Mouse (Mus musculus): ENCODE results near the gene Cd9. TPM values are rescaled to one million over a fixed set of nuclear protein-coding genes. Genes with fewer than 3 reads are reported as not detected.

Cd9 gene
- polyA plus RNA-seq, 1 experiment from 2014 or later, result 298 TPM

GRCm38 (mm10) chr6:125434735-125435518 is 59.7 kb downstream of the Cd9 start:
- H3K27me3 ChIP-seq, result no peaks in the 10 kb centered on the region
- ChIA-PET POLR2A (no interaction called here), CTCF (no interaction called here)
- in situ Hi-C loops (cut with MboI; ENCODE audit: low pct_unique_long_range_greater_than_20kb), result no loop called here
- ATAC-seq (no peak), DNase-seq (ENCODE audit: low read depth, low spot score) (no peak)
- no peak for TF ChIP-seq CTCF (IDR thresholded peaks at IDR 0.05)

- DNase-seq (ENCODE audit: low read depth, low spot score) (no peak), ATAC-seq (no peak)
- POLR2A ChIA-PET, result no interaction called here
- H3K27me3 ChIP-seq, result no peaks in the 10 kb centered on the region
- CTCF ChIA-PET, result no interaction called here
- TF ChIP-seq CTCF (IDR thresholded peaks at IDR 0.05), result no peak
- in situ Hi-C loops (cut with MboI; ENCODE audit: low pct_unique_long_range_greater_than_20kb), result no loop called here
These were observed 60.7 kb downstream of the Cd9 start for GRCm38 (mm10) chr6:125433704-125434447.

- H3K27me3 ChIP-seq, result no peaks in the 10 kb centered on the region
- no peak for TF ChIP-seq CTCF (IDR thresholded peaks at IDR 0.05)
- no peak for ATAC-seq
- in situ Hi-C loops (cut with MboI; ENCODE audit: low pct_unique_long_range_greater_than_20kb), result no loop called here
- POLR2A ChIA-PET, result no interaction called here
- DNase-seq (ENCODE audit: low read depth, low spot score), result no peak
- CTCF ChIA-PET, result no interaction called here
These were observed 61.3 kb downstream of the Cd9 start for GRCm38 (mm10) chr6:125433257-125433656.

GRCm38 (mm10) chr6:125432522-125432921 is 62.1 kb downstream of the Cd9 start:
- in situ Hi-C loops (cut with MboI; ENCODE audit: low pct_unique_long_range_greater_than_20kb), result no loop called here
- H3K27me3 ChIP-seq, result no peaks in the 10 kb centered on the region
- ATAC-seq, result no peak
- ChIA-PET POLR2A (no interaction called here), CTCF (no interaction called here)
- TF ChIP-seq CTCF (IDR thresholded peaks at IDR 0.05), result no peak
- no peak for DNase-seq (ENCODE audit: low read depth, low spot score)

- in situ Hi-C loops (cut with MboI; ENCODE audit: low pct_unique_long_range_greater_than_20kb), result no loop called here
- POLR2A ChIA-PET, result interaction anchor here (0.5 kb wide), 1 partner anchor 72 kb away, joined by 5 read pairs; no protein-coding TSS in a partner anchor
These were observed 63.6 kb downstream of the Cd9 start for GRCm38 (mm10) chr6:125430982-125431381.

GRCm38 (mm10) chr6:125430358-125430958 is 64.1 kb downstream of the Cd9 start:
- ATAC-seq (no peak), DNase-seq (ENCODE audit: low read depth, low spot score) (no peak)
- ChIA-PET POLR2A (interaction anchor here (0.5 kb wide), 1 partner anchor 73 kb away, joined by 5 read pairs; no protein-coding TSS in a partner anchor), CTCF (interaction anchor here (1.0 kb wide), 1 partner anchor 12 kb away, joined by 3 read pairs; no protein-coding TSS in a partner anchor)
- no peaks in the 10 kb centered on the region for H3K27me3 ChIP-seq
- no peak for TF ChIP-seq CTCF (IDR thresholded peaks at IDR 0.05)
- in situ Hi-C loops (cut with MboI; ENCODE audit: low pct_unique_long_range_greater_than_20kb), result no loop called here

More at GRCm38 (mm10) chr6:125430982-125431381, 63.6 kb downstream of the Cd9 start:
- ATAC-seq, result no peak
- CTCF ChIA-PET, result no interaction called here
- no peak for TF ChIP-seq CTCF (IDR thresholded peaks at IDR 0.05)
- H3K27me3 ChIP-seq, result no peaks in the 10 kb centered on the region
- no peak for DNase-seq (ENCODE audit: low read depth, low spot score)

- DNase-seq (ENCODE audit: low read depth, low spot score), result no peak
- in situ Hi-C loops (cut with MboI; ENCODE audit: low pct_unique_long_range_greater_than_20kb), result loop anchor here (5.0 kb wide), 2 partner anchors 53 to 173 kb away; no protein-coding TSS in a partner anchor
- no peak for ATAC-seq
- TF ChIP-seq CTCF (IDR thresholded peaks at IDR 0.05), result no peak
- POLR2A ChIA-PET, result no interaction called here
- CTCF ChIA-PET, result interaction anchor here (0.7 to 1.0 kb wide), 2 partner anchors 12 to 63 kb away, joined by 3 read pairs; no protein-coding TSS in a partner anchor
- no peaks in the 10 kb centered on the region for H3K27me3 ChIP-seq
These were observed 64.8 kb downstream of the Cd9 start for GRCm38 (mm10) chr6:125429741-125430140.

- CTCF ChIA-PET, result interaction anchor here (0.8 to 4.8 kb wide), 9 partner anchors 12 to 176 kb away, joined by 3 to 19 read pairs (median 4); no protein-coding TSS in a partner anchor
- in situ Hi-C loops (cut with MboI; ENCODE audit: low pct_unique_long_range_greater_than_20kb), result loop anchor here (5.0 kb wide), 2 partner anchors 56 to 176 kb away; no protein-coding TSS in a partner anchor
- DNase-seq (ENCODE audit: low read depth, low spot score) (peak; percentile 57), ATAC-seq (peak; percentile 82)
- POLR2A ChIA-PET, result interaction anchor here (1.7 kb wide), 2 partner anchors 63 to 67 kb away, joined by 3 to 5 read pairs; partner anchors contain the start of gene Cd9
- TF ChIP-seq CTCF (IDR thresholded peaks at IDR 0.05), result no peak
- no peaks in the 10 kb centered on the region for H3K27me3 ChIP-seq
These were observed 67.9 kb downstream of the Cd9 start for GRCm38 (mm10) chr6:125426383-125427360.

Data from Patski (cell line).